ENCODE assay signal across 17 mouse cellular contexts in genomic region chr12:104235915-104236314, GRCm38 (mm10). TPM values are rescaled to one million over a fixed set of nuclear protein-coding genes. Genes with fewer than 3 reads are reported as not detected.
DNase-seq lines count a peak whose midpoint lies in the region; ATAC-seq and TF ChIP-seq lines count a peak whose summit lies in the region.
"Had no signal": no experiment of that assay in that cellular context is flagged by ENCODE, and none has a peak within 500 bp of the region (broad histone marks: within the 10 kb centered on the region; RNA-seq: fewer than 3 reads in every experiment).

Gene Serpina3g, plus strand, starts transcription at chr12:104236245.

- TF ChIP-seq POLR2A in testis, adult 2 months (IDR thresholded peaks at IDR 0.05; ENCODE audit: control insufficient read depth, low read depth, low read length), result no peak
- TF ChIP-seq POLR2A in embryonic fibroblast, embryonic 13.5 days (IDR thresholded peaks at IDR 0.05; ENCODE audit: low read depth, low read length), result peak; percentile 67

- no peak within 1 kb of the TSS for H3K4me2 ChIP-seq in kidney, embryonic 14.5 days (replicated peaks; ENCODE audit: low read depth, low read length)
- no peak within 1 kb of the TSS for H3K4me2 ChIP-seq in midbrain, embryonic 15.5 days
- H3K4me2 ChIP-seq: forebrain, embryonic 13.5 days; intestine, embryonic 15.5 days; midbrain, embryonic 11.5 days had no signal

- peak within 1 kb of the TSS; percentile 11; the same call in 1 of the 2 replicates for H3K27ac ChIP-seq in kidney, embryonic 14.5 days (ENCODE audit: low read depth, low read length)
- peak within 1 kb of the TSS; percentile 26; the same call in 1 of the 2 replicates for H3K27ac ChIP-seq in testis, adult 2 months (ENCODE audit: control insufficient read depth, insufficient read depth, low read depth, low read length)
- H3K27ac ChIP-seq in embryonic fibroblast, embryonic 13.5 days (ENCODE audit: insufficient read depth, low read length), result peak within 1 kb of the TSS; percentile 35; the same call in 1 of the 2 replicates
- no peak within 1 kb of the TSS for H3K27ac ChIP-seq in midbrain, embryonic 15.5 days
- H3K27ac ChIP-seq: forebrain, embryonic 13.5 days; intestine, embryonic 15.5 days; layer of hippocampus, adult 2 months; liver, embryonic 14.5 days had no signal

- H3K36me3 ChIP-seq in kidney, embryonic 14.5 days (ENCODE audit: control insufficient read depth, insufficient read depth, low read length), result no peaks in the 10 kb centered on the region
- no peaks in the 10 kb centered on the region for H3K36me3 ChIP-seq in testis, adult 2 months (ENCODE audit: control insufficient read depth, insufficient read depth, low read length)
- no peaks in the 10 kb centered on the region for H3K36me3 ChIP-seq in midbrain, embryonic 15.5 days (replicated peaks)
- H3K36me3 ChIP-seq: intestine, embryonic 15.5 days had no signal

- no peak for TF ChIP-seq CTCF in testis, adult 2 months (IDR thresholded peaks at IDR 0.05; ENCODE audit: control insufficient read depth, insufficient read depth, insufficient replicate concordance, low read depth, low read length)
- TF ChIP-seq CTCF in embryonic fibroblast, embryonic 13.5 days (IDR thresholded peaks at IDR 0.05; ENCODE audit: borderline replicate concordance, insufficient read depth, low read length), result no peak

- DNase-seq in kidney, adult 9 months, result no peak
- DNase-seq in testis, postnatal 14 days (ENCODE audit: low spot score), result no peak
- DNase-seq in natural killer cell, adult 2 months (ENCODE audit: low spot score in 2 of 2), result peak; percentile 42 to 59
- DNase-seq in urinary bladder, postnatal 4 days (ENCODE audit: low spot score in 2 of 2), result no peak
- DNase-seq: adrenal gland, postnatal 36 days; cerebellum, adult 18-20 months; heart, postnatal 4 days; thymus, postnatal 25 days had no signal

- no peaks in the 10 kb centered on the region for H3K9me3 ChIP-seq in kidney, embryonic 14.5 days (ENCODE audit: control insufficient read depth, low read length)
- no peaks in the 10 kb centered on the region for H3K9me3 ChIP-seq in midbrain, embryonic 15.5 days
- H3K9me3 ChIP-seq: forebrain, embryonic 13.5 days; intestine, embryonic 15.5 days had no signal

- H3K27me3 ChIP-seq in kidney, embryonic 14.5 days (ENCODE audit: control insufficient read depth, insufficient read depth, low read length), result no peaks in the 10 kb centered on the region
- no peaks in the 10 kb centered on the region for H3K27me3 ChIP-seq in testis, adult 2 months (ENCODE audit: control insufficient read depth, insufficient read depth, low read length)
- H3K27me3 ChIP-seq in midbrain, embryonic 15.5 days (replicated peaks), result no peaks in the 10 kb centered on the region
- H3K27me3 ChIP-seq: forebrain, embryonic 13.5 days; intestine, embryonic 15.5 days had no signal

- no peaks in the 10 kb centered on the region for H3K4me1 ChIP-seq in kidney, embryonic 14.5 days (ENCODE audit: control insufficient read depth, insufficient read depth, low read length)
- H3K4me1 ChIP-seq in testis, adult 2 months (ENCODE audit: control insufficient read depth, insufficient read depth, low read length), result no peaks in the 10 kb centered on the region
- H3K4me1 ChIP-seq in embryonic fibroblast, embryonic 13.5 days (ENCODE audit: control insufficient read depth, insufficient read depth, low read length), result peaks cover 9% of the 10 kb centered on the region
- no peaks in the 10 kb centered on the region for H3K4me1 ChIP-seq in midbrain, embryonic 15.5 days
- H3K4me1 ChIP-seq: forebrain, embryonic 13.5 days; intestine, embryonic 15.5 days had no signal

- H3K4me3 ChIP-seq in kidney, embryonic 14.5 days (ENCODE audit: low read length), result no peak within 1 kb of the TSS
- H3K4me3 ChIP-seq in testis, adult 2 months (ENCODE audit: control insufficient read depth, low read depth, low read length), result no peak within 1 kb of the TSS
- peak within 1 kb of the TSS; percentile 5; the same call in 1 of the 2 replicates for H3K4me3 ChIP-seq in embryonic fibroblast, embryonic 13.5 days (ENCODE audit: insufficient read depth, low read length)
- no peak within 1 kb of the TSS for H3K4me3 ChIP-seq in midbrain, embryonic 15.5 days
- H3K4me3 ChIP-seq: forebrain, embryonic 13.5 days; intestine, embryonic 15.5 days; layer of hippocampus, adult 2 months had no signal

- peak; percentile 81 for ATAC-seq in kidney, embryonic 14.5 days (ENCODE audit: low FRiP score, low TSS enrichment)
- ATAC-seq in midbrain, embryonic 15.5 days (replicated peaks), result no peak
- ATAC-seq: forebrain, embryonic 13.5 days; intestine, embryonic 15.5 days had no signal

- no peak within 1 kb of the TSS; the same call in 1 of the 2 replicates for H3K9ac ChIP-seq in kidney, embryonic 14.5 days (ENCODE audit: low read depth, low read length)
- H3K9ac ChIP-seq in midbrain, embryonic 15.5 days, result no peak within 1 kb of the TSS
- H3K9ac ChIP-seq: forebrain, embryonic 13.5 days; intestine, embryonic 15.5 days; liver, embryonic 14.5 days had no signal

- 30% methylated on average over 5 of the region's 5 CpGs for WGBS in kidney, embryonic 14.5 days
- 72% methylated on average over 5 of the region's 5 CpGs for WGBS in midbrain, embryonic 15.5 days

RNA-seq across cellular contexts. Expression of gene Serpina3g, which starts in this region (rescaled TPM):
- 6.2 and 7.1 TPM in 2 replicates for polyA plus RNA-seq in kidney, embryonic 14.5 days (2014; fragmentation: Nextera tagmentation; extraction: Ambion mirVana)
- 8.0 and 14.4 TPM in 2 replicates for polyA plus RNA-seq in testis, adult 2 months (2012; rRNA removed)
- 54.6 and 89.6 TPM in 2 replicates for polyA plus RNA-seq in embryonic fibroblast, embryonic 13.5 days (2011; ENCODE audit: insufficient read length, low read depth, missing spikeins)
- polyA plus RNA-seq in midbrain, embryonic 15.5 days (2015; fragmentation: Nextera tagmentation; extraction: Ambion mirVana), result 0.56 and 0.80 TPM in 2 replicates

Comparison
In these comparisons a context has a peak if more than half of its experiments do, and no peak if none do; other contexts are left out.
1. DNase-seq: peak in natural killer cell, adult 2 months (2 of 2); none in kidney, adult 9 months (single experiment), testis, postnatal 14 days (single experiment) and urinary bladder, postnatal 4 days (0 of 2).